Mouse (Mus musculus) layer of hippocampus, adult 8-10 months (tissue): ENCODE data around the gene Ucp1. TPM values are rescaled to one million over a fixed set of nuclear protein-coding genes. Genes with fewer than 3 reads are reported as not detected.
"Not testable (repeated sequence)": the region's sequence is repeated elsewhere in the genome, so short reads cannot be mapped to it uniquely, and the experiment has no call there.

Source experiments
- DNase-seq, 2 experiments: peaks; one replicate each; pipeline ENCODE4 v3.0.0; 2022; ENCODE audit warnings: low spot score in 2 of 2
- total RNA-seq, 4 experiments: library from RNA; stranded (reverse); gene quantifications; 2 replicates each; pipeline ENCODE4 v1.2.4; 2022

Gene Ucp1
- total RNA-seq = under 1 TPM in 1 of 4 experiments, not detected in 3; 0.20 TPM

GRCm38 (mm10) chr8:83290176-83290575 is at the start of gene Ucp1:
Gene Ucp1, plus strand, starts transcription at chr8:83290352.
- no peak for DNase-seq

GRCm38 (mm10) chr8:83244151-83244550 is 46.0 kb upstream of the Ucp1 start:
- no peak for DNase-seq

GRCm38 (mm10) chr8:83250858-83251257 is 39.3 kb upstream of the Ucp1 start:
- DNase-seq = no peak

GRCm38 (mm10) chr8:83251362-83252246 is 38.5 kb upstream of the Ucp1 start:
- no peak for DNase-seq

- DNase-seq = no peak
These were observed 37.4 kb upstream of the Ucp1 start for GRCm38 (mm10) chr8:83252791-83253190.

- no peak for DNase-seq
These were observed 32.5 kb upstream of the Ucp1 start for GRCm38 (mm10) chr8:83257631-83258030.

- DNase-seq = peak; percentile 25 to 34
These were observed 29.5 kb upstream of the Ucp1 start for GRCm38 (mm10) chr8:83260418-83261215.

- no peak for DNase-seq
These were observed 19.0 kb upstream of the Ucp1 start for GRCm38 (mm10) chr8:83271172-83271571.

- DNase-seq = no peak
These were observed 17.7 kb upstream of the Ucp1 start for GRCm38 (mm10) chr8:83272464-83272863.

- DNase-seq = no peak
These were observed 15.7 kb upstream of the Ucp1 start for GRCm38 (mm10) chr8:83274470-83274869.

GRCm38 (mm10) chr8:83278431-83278830 is 11.7 kb upstream of the Ucp1 start:
- no peak for DNase-seq

- DNase-seq = no peak
These were observed 4.8 kb upstream of the Ucp1 start for GRCm38 (mm10) chr8:83285391-83285790.

- no peak for DNase-seq
These were observed 7.2 kb downstream of the Ucp1 start for GRCm38 (mm10) chr8:83297375-83297774.

GRCm38 (mm10) chr8:83300135-83300534 is 10.0 kb downstream of the Ucp1 start:
- no peak for DNase-seq

- DNase-seq = no peak
These were observed 14.8 kb downstream of the Ucp1 start for GRCm38 (mm10) chr8:83304946-83305345.

GRCm38 (mm10) chr8:83309836-83310235 is 19.7 kb downstream of the Ucp1 start:
- DNase-seq = no peak

- not testable (repeated sequence) for DNase-seq
These were observed 24.9 kb downstream of the Ucp1 start for GRCm38 (mm10) chr8:83315084-83315483.

GRCm38 (mm10) chr8:83315691-83316090 is 25.5 kb downstream of the Ucp1 start:
- no peak for DNase-seq

GRCm38 (mm10) chr8:83320543-83320942 is 30.4 kb downstream of the Ucp1 start:
- DNase-seq = no peak

GRCm38 (mm10) chr8:83322374-83322773 is 32.2 kb downstream of the Ucp1 start:
- no peak for DNase-seq

- no peak for DNase-seq
These were observed 32.9 kb downstream of the Ucp1 start for GRCm38 (mm10) chr8:83323056-83323455.

- no peak for DNase-seq
These were observed 37.7 kb downstream of the Ucp1 start for GRCm38 (mm10) chr8:83327889-83328288.
